Mouse (Mus musculus) mesoderm, embryonic 11.5 days (tissue): ENCODE measurements around the gene Trim60.
"Not testable (repeated sequence)": the region's sequence is repeated elsewhere in the genome, so short reads cannot be mapped to it uniquely, and the experiment has no call there.

Source experiments
- DNase-seq: peaks from one replicate; pipeline ENCODE4 v3.0.0-alpha.2; 2012; ENCODE audit warnings: low read depth, low spot score

The Trim60 gene

DNA sequence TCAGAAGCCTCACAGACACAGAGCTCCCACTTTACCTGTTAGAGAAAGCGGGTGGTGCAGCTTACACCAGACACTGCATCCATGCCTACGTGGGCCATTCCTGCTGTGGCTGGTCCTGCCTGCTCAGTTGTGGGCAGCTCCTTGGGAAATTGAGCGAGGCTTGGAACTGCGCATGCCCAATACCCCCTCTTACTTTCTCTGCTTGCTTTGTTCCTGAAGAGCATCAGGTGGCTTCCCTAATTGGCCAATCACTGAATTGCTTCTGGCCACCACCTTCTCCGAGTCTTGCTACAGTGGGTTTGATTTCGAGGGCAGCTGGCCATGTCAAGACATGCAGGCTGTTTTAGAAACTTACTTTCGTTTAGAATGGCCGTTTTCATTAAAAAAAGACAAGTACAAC lies at the start of gene Trim60, which contains the start of gene Trim61:
Gene Trim60, minus strand, starts transcription at position 162 of the 400 bp plus-strand sequence.
Gene Trim61, minus strand, starts transcription at position 101 of the 400 bp plus-strand sequence.
- DNase-seq, result no peak

DNA sequence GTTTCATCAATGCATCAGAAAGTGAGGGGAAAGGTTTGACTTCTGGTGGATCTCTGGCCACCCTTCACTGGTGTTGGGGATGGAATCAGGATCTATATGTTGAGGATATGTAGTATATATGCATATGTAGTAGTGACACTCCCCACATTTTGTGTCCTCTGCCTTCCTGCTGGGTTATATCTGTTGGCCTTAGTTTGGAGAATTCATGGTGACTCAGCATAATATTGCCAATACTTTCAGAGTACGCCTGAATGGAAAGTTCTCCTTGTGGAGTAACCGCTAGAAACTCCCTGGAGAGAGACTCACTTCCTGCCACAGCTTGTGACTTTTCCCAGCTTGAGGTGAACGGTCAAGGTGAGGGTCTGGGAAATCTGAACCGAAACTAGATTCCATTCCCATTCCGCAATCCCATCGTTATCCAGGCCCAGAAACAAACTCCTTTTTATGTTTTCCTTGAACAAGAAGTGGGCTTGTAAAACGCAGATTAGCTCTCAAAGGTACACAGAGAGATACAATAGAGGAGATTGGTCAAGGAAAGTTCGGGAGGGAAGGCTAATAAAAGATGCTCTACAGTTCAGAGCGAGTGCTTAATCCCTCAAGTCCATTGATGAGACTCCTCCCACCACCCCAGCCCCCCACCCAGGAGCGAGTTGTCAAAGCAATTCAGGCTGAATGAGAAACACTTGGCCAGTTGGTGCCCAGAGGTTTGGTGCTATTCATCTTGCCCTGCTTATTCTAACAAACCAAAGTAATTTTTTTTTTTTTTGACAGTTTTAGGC lies 49.5 kb upstream of the Trim60 start:
- DNase-seq, result peak; percentile 30

DNA sequence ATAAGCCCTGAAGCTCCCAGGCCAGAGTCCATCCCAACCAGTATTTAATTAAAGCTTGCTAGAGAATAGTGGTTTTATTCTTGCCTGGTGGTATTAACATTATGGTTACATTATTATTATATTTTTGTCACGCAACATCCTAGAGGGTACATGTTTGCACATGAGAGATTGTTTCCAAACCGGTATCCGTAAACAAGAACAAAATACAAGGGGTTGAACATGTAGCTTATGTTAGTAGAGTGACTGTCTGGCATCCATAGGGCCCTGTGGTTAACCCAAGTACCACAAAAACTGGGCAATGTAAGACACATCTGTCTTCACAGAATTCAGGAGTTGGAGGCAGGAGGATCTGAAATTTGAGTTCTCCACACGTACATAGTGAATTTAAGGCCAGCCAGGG lies 48.6 kb upstream of the Trim60 start:
- DNase-seq, result no peak

GRCm38 (mm10) chr8:65065622-65066021 lies 47.2 kb upstream of the Trim60 start:
- no peak for DNase-seq

DNA sequence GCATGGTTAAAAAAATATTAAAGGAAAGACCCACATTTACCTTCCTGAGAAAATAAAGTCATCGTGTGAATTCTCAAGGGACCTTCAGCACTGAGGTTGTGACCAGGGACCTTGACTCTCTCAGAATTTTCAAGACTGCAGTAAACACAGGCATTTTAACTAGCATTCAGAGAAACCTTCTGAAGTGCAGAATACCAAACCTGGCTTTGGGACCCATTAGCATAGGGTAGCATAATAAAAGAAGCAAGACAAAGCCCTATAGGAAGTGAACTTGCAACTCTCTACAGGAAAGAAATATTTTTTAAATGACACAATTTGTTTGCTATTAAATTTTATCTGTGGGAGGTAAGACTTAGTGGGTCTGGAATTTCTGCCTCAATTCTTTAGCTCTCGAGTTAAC lies 45.7 kb upstream of the Trim60 start:
- DNase-seq, result no peak

- no peak for DNase-seq
These were observed 43.8 kb upstream of the Trim60 start for GRCm38 (mm10) chr8:65062195-65062594.

- DNase-seq, result no peak
These were observed 38.3 kb upstream of the Trim60 start for GRCm38 (mm10) chr8:65056722-65057121.

DNA sequence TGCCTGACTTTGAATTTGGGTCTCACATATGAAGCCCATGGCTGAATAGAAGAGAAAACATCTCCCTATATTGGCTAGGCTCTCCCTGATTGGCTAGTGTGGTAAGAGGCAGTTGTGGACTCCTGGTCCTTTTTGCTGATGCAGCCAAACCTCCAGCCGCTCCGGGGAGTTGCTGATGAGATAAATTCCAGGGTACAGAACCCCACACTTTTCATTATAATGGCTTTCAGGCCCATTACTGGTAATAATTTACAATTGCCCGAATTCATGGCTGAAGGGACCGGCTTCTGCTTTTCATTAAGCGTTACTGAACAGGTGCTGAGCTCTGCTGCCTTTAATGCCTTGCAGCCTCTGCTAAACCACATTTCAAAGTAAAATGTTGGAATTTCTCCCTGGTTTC lies 35.6 kb upstream of the Trim60 start:
- peak; percentile 44 for DNase-seq

DNA sequence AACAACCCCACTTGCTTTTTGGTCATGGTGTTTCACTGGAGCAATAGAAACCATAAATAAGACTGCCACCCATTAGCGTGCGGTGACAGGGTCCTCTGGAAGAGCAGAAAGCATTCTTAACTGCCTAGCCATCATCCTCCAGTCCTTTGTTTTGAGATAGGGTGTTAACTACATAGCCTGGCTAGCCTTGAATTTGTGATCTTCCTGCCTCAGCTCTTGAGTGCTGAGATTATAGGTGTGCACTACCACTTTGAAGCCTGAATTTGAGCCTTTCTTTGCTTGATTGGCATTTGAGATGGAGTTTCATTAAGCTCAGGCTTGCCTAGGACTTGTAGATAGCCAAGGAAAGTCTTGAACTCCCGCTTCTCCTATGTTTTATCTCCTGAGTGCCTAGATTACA lies 35.2 kb upstream of the Trim60 start:
- no peak for DNase-seq

DNA sequence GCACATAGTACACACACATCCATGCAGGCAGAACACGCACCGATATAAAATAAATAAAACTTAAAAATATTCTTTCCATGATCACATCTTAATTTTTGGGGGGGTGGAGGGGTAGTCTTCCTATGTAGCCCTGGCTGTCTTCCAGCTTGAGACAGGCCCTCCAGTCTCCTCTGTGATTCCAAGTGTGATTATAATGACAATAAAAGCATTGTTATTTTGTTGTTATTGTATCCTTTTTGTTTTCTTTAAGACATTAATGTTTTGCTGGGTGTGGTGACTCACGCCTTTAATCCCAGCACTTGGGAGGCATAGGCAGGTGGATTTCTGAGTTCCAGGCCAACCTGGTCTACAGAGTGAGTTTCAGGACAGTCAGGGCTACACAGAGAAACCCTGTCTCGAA lies 29.4 kb upstream of the Trim60 start:
- no peak for DNase-seq

DNA sequence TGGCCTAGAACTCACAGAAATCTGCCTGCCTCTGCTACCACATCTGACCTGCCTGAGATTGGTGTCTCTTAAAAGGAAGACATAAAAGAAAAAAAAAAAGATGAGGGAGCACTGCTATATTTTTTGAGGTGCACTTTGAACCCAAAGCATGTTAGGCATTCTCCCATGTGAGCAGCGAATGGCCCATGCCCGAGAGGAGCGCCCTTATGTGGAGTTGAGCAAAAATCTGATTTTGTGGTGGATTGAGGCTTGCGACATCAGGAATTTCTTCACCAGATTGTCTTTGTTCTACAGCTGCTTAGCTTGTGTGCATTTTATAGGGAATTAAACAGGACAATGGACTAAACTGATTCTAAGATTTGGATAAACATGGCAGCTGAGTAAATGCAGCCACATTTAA lies 28.8 kb upstream of the Trim60 start:
- no peak for DNase-seq

DNA sequence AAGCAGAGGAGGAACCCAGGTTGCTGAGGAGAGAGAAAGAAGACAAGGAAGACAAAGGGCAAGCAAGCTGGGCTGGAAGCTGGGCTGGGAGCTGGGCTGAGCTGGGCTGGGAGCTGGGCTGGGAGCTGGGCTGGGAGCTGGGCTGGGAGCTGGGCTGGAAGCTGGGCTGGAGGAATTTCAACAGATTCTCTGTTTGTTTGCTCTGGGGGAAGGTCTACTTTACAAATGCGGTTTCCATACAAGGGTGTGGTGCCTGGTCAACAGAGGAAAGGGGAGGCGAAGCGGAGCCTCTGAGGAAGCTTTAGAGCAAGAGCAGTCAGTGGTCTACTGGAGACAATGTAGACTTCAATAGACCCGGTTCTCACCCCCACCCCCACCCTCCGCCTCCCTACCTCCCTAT lies 28.2 kb upstream of the Trim60 start:
- no peak for DNase-seq

- peak; percentile 70 for DNase-seq
These were observed 18.7 kb upstream of the Trim60 start, which contains the start of gene Apela for GRCm38 (mm10) chr8:65037117-65037533. Apela (minus strand) TSS chr8:65037336.

DNA sequence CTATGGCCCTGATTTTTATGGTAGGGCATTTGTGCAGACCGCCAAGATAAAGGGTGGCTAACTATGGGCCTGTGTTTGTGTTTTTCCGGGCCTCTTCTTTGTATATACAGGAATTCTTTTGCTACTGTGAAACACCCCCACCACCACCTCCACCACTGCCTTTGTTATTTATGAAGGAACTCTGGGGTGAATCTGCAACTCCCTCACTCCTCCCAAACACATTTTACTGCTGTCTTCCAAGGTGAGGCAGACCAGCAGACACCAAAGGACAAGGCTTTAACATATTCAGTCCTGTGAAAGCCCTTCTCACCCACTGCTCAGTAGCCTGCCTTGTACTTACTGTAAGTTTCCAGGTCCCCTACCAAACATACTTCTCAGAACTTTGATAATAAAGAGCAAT lies 15.8 kb upstream of the Trim60 start:
- no peak for DNase-seq

- no peak for DNase-seq
These were observed 14.7 kb upstream of the Trim60 start for GRCm38 (mm10) chr8:65033056-65033455.

GRCm38 (mm10) chr8:65032107-65032506 lies 13.7 kb upstream of the Trim60 start:
- DNase-seq, result no peak

DNA sequence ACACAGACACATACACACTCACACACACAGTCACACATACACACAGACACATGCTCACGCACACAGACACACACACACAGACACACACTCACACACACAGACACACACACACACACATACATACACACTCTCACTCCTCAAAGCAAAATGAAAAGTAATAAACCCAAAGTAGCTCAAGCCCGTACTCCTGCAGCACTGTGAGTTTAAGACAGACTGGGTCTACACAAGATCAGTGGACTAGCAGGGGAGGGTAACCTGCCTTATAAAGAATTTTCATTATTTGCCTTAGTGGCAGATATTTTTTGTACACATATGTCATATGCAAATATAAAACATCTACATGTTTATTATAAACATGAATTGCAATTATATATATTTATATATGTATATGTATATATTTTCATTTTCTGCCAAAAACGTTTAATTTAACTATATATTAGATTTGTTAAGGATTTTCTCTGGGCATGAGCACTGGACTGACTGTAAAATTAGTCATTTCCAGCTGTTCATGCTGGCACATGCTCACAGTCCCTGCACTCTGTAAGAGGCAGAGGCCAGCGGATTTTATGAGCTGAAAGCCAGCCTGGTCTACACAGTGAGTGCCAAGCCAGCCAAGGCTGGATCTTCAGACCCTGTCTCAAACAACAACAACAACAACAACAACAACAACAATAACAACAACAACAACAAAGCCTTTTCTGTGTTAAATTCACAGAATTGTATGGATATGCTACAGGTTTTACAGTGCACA lies 12.5 kb upstream of the Trim60 start:
- DNase-seq, result no peak

DNA sequence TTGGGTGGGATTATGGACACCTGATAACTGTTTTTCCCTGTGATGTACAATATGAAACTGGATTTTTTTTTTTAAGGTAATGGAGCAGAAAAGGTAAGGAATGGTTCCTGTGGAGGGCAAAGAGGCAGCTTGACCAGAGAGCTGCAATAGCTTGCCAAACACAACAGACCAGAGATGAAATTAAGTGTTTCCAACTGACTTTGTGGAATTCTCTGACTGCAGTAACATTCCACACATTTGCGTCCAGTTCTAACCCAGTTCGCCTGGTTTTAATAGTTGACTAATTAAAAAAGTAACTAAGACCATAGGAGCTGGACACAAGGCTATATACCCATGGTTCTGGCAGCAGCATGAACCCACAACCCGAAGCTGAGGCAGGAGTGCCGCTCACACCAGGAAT lies 11.4 kb upstream of the Trim60 start:
- DNase-seq, result no peak

GRCm38 (mm10) chr8:65028959-65029686 lies 10.7 kb upstream of the Trim60 start:
- no peak for DNase-seq

GRCm38 (mm10) chr8:65022485-65022884 lies 4.1 kb upstream of the Trim60 start:
- peak; percentile 61 for DNase-seq

GRCm38 (mm10) chr8:65007616-65008015 lies 10.8 kb downstream of the Trim60 start:
- not testable (repeated sequence) for DNase-seq

GRCm38 (mm10) chr8:64998806-64999365 lies 19.5 kb downstream of the Trim60 start:
- DNase-seq, result no peak
